Mouse (Mus musculus) C3H10T1/2 (cell line): ENCODE results near the gene Cyfip1. TPM values are rescaled to one million over a fixed set of nuclear protein-coding genes. Genes with fewer than 3 reads are reported as not detected.

Experiments used
- polyA plus RNA-seq, 2 experiments: library from polyadenylated mRNA; unstranded; fragments of >200 nt; fragmentation: generic; extraction: Trizol; gene quantifications; one replicate each; pipeline ENCODE4 v1.2.1; 2012; ENCODE audit warnings: missing spikeins in 2 of 2

Cyfip1 gene
- 10 to 100 TPM in 1 of 2 experiments, 1 to 10 TPM in 1; 4.8 to 35.0 TPM for polyA plus RNA-seq

GRCm38 (mm10) chr7:55841445-55841844 lies at the start of gene Cyfip1:
TSS of gene Cyfip1 (plus strand) at chr7:55841745.

DNA sequence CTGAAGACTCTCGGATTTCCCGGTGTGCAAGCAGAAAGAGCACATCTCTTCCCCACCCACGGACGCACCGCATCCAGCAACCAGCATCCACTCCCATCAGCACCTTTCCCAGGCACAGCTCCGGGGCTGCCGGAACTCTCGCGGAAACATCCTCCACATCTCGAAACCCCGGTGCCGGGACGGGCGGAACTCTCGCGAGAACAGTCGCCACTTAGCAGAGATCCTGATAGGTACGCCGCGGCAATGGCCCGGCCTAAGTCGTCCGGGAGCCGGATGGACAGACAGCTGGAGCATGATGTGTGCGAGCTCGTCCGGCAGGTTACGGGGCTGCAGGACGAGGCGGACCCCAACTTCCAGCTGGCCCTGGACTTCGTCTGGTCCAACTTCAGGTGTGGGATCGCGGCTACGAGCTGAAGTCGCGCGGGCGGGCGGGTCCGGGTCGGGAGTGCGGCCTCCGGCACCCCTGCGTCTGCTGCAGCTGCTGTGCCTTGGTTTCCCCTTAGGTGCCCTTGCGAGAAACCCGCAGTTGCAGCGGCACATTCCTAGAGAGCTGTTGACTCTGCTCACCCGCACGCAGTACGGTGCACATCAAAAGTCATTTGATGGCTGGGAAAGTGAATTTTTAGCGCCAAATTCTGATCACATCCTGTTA lies 47.5 kb upstream of the Cyfip1 start, which contains the start of gene Tubgcp5:
Gene Tubgcp5, plus strand, starts transcription at position 203 of the 652 bp plus-strand sequence.

GRCm38 (mm10) chr7:55962004-55962908 lies 120.7 kb downstream of the Cyfip1 start, which contains the start of gene Nipa2:
TSS of gene Nipa2 (minus strand) at chr7:55962476.

Other genes starting within 250 kb of the Cyfip1 start
- not detected for gene Siglech, start 73.6 kb upstream of the Cyfip1 start, polyA plus RNA-seq
- gene Tubgcp5, start 47.6 kb upstream of the Cyfip1 start, polyA plus RNA-seq, result 1 to 10 TPM in 1 of 2 experiments, under 1 TPM in 1; 0.18 to 3.4 TPM
- 1 to 10 TPM; 1.0 to 6.7 TPM for gene Nipa2, start 120.7 kb downstream of the Cyfip1 start, polyA plus RNA-seq
- gene Nipa1, start 178.2 kb downstream of the Cyfip1 start, polyA plus RNA-seq, result 1 to 10 TPM in 1 of 2 experiments, under 1 TPM in 1; 0.39 to 3.9 TPM
- 1 to 10 TPM in 1 of 2 experiments, under 1 TPM in 1; 0.98 to 7.6 TPM for gene Herc2, start 208.5 kb downstream of the Cyfip1 start, polyA plus RNA-seq